ENCODE assay signal across 19 mouse cellular contexts in genomic region chr10:39514916-39515315, GRCm38 (mm10).
"Had no signal": no experiment of that assay in that cellular context is flagged by ENCODE, and none has a peak within 500 bp of the region (broad histone marks: within the 10 kb centered on the region; RNA-seq: fewer than 3 reads in every experiment).

No protein-coding gene starts in this region.

- H3K27ac ChIP-seq: kidney, embryonic 15.5 days; limb, embryonic 12.5 days; limb, embryonic 15.5 days; liver, embryonic 14.5 days; midbrain, embryonic 10.5 days; midbrain, embryonic 13.5 days; stomach, postnatal 0 days had no signal

- DNase-seq: kidney, adult 2 months; kidney, postnatal 10 days; kidney, postnatal 36 days; left cerebral cortex, postnatal 4 days; liver, postnatal 0 days; lung, embryonic 14.5 days; lung, postnatal 36 days; right cerebral cortex, adult 18-20 months; right cerebral cortex, postnatal 14 days; right cerebral cortex, postnatal 4 days had no signal

- H3K4me3 ChIP-seq: kidney, embryonic 15.5 days; limb, embryonic 12.5 days; limb, embryonic 15.5 days; megakaryocyte, embryonic 14.5 days; midbrain, embryonic 10.5 days; midbrain, embryonic 13.5 days; myocyte had no signal
